Comparison of ENCODE assay signal across 19 mouse cellular contexts in the genomic region with DNA sequence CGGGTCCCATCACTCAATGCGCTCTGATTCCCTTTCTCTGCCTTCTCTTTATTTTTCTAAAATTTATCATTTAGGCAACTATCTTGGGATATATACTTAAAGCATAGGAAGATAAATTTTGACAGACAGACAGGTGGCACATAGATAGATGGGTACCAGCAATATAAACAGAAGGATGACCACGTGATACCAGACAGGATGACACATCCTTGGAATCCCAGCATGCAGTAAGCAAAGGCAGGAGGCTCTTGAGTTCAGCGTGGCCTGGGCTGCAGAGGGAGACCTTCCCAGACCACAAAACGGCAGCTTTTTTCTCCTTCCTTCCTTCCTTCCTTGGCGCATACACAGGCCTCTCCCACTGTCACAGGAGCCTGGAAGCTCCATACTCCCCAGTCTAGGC. TPM values are rescaled to one million over a fixed set of nuclear protein-coding genes. Genes with fewer than 3 reads are reported as not detected.
A peak's percentile ranks its signal among the peaks of the same experiment; 100 is the strongest.
DNase-seq lines count a peak whose midpoint lies in the region; ATAC-seq and TF ChIP-seq lines count a peak whose summit lies in the region.
"Had no signal": no experiment of that assay in that cellular context is flagged by ENCODE, and none has a peak within 500 bp of the region (broad histone marks: within the 10 kb centered on the region; RNA-seq: fewer than 3 reads in every experiment).

No protein-coding gene starts in this region.

- peaks cover 12% of the 10 kb centered on the region for H3K79me3 ChIP-seq in C2C12 (ENCODE audit: low read depth)

- TF ChIP-seq EP300 in MEL (IDR thresholded peaks at IDR 0.05; ENCODE audit: low read depth in 1 of 2, low read length in 2 of 2) = no peak

- ATAC-seq in liver, embryonic 13.5 days (ENCODE audit: low read depth) = no peak
- ATAC-seq: CD4-positive, CD25-positive, alpha-beta regulatory T cell, adult 4 months; forebrain, embryonic 13.5 days; forebrain, embryonic 15.5 days; forebrain, postnatal 0 days had no signal

- no peak overlapping the region for H3K4me2 ChIP-seq in liver, embryonic 13.5 days
- H3K4me2 ChIP-seq: embryonic facial prominence, embryonic 12.5 days; forebrain, embryonic 13.5 days; forebrain, embryonic 15.5 days had no signal

- H3K27me3 ChIP-seq in liver, embryonic 13.5 days = peaks cover 3% of the 10 kb centered on the region; the same call in 1 of the 2 replicates
- H3K27me3 ChIP-seq in C2C12 (ENCODE audit: control insufficient read depth, insufficient read depth, insufficient read length) (peaks cover 11% of the 10 kb centered on the region), MEL (ENCODE audit: control insufficient read depth in 1 of 2, insufficient read depth in 2 of 2, low read length in 2 of 2) (no peaks in the 10 kb centered on the region)
- H3K27me3 ChIP-seq: forebrain, embryonic 15.5 days had no signal

- H3K79me2 ChIP-seq in C2C12 (ENCODE audit: control insufficient read depth, insufficient read depth) (peaks cover 15% of the 10 kb centered on the region), MEL (ENCODE audit: control insufficient read depth, insufficient read depth, low read length, poor library complexity) (peaks cover 13% of the 10 kb centered on the region)

- no peak for DNase-seq in liver, embryonic 13.5 days
- DNase-seq in liver (no peak), MEL (ENCODE audit: low read depth, low spot score) (no peak)
- no peak for DNase-seq in right cerebral cortex, postnatal 36 days (ENCODE audit: low spot score in 2 of 2)
- DNase-seq in lung, adult 2 months = no peak
- DNase-seq: adrenal gland, adult 2 months; adrenal gland, postnatal 25 days; cerebellum, adult 11-12 months had no signal

- no peaks in the 10 kb centered on the region for H3K9me3 ChIP-seq in liver, embryonic 13.5 days (replicated peaks)
- H3K9me3 ChIP-seq in MEL (replicated peaks; ENCODE audit: insufficient read depth, low read length) = no peaks in the 10 kb centered on the region
- H3K9me3 ChIP-seq: embryonic facial prominence, embryonic 10.5 days; embryonic facial prominence, embryonic 12.5 days; forebrain, embryonic 13.5 days; forebrain, embryonic 15.5 days; G1E had no signal

- no peak overlapping the region for H3ac ChIP-seq in C2C12 (ENCODE audit: control insufficient read depth, insufficient read length, low read depth)

- H3K27ac ChIP-seq in liver, embryonic 13.5 days = peak overlapping the region; percentile 90
- H3K27ac ChIP-seq in MEL (ENCODE audit: control insufficient read depth, low read depth, low read length) = peak overlapping the region; percentile 92
- H3K27ac ChIP-seq: embryonic facial prominence, embryonic 10.5 days; embryonic facial prominence, embryonic 12.5 days; forebrain, embryonic 13.5 days; forebrain, embryonic 15.5 days had no signal

- peaks cover 75% of the 10 kb centered on the region for H3K4me1 ChIP-seq in liver, embryonic 13.5 days (replicated peaks)
- peaks cover 3 to 45% of the 10 kb centered on the region in 2 experiments; a peak in 3 of 4 replicates for H3K4me1 ChIP-seq in MEL (ENCODE audit: control insufficient read depth in 1 of 2, insufficient read depth in 2 of 2, low read length in 2 of 2)
- no peaks in the 10 kb centered on the region; the same call in 1 of the 2 replicates for H3K4me1 ChIP-seq in lung, adult 2 months (ENCODE audit: control insufficient read depth, insufficient read depth, low read length)

- no peak overlapping the region for H3K9ac ChIP-seq in liver, embryonic 13.5 days
- peak overlapping the region; percentile 31 for H3K9ac ChIP-seq in MEL (ENCODE audit: control insufficient read depth, low read depth, low read length, poor library complexity, severe bottlenecking)
- H3K9ac ChIP-seq: embryonic facial prominence, embryonic 12.5 days; forebrain, embryonic 13.5 days; forebrain, embryonic 15.5 days; forebrain, postnatal 0 days had no signal

- TF ChIP-seq CTCF in C2C12 (IDR thresholded peaks at IDR 0.05; ENCODE audit: control insufficient read depth, insufficient read depth, insufficient read length) (no peak), MEL (IDR thresholded peaks at IDR 0.05 in 2 of 3, conservative IDR thresholded peaks at IDR 0.05 in 1 of 3; ENCODE audit: control insufficient read depth in 1 of 3, insufficient read depth in 1 of 3, low read depth in 2 of 3, low read length in 3 of 3, poor library complexity in 1 of 3, severe bottlenecking in 1 of 3) (no peak)
- no peak for TF ChIP-seq CTCF in lung, adult 2 months (IDR thresholded peaks at IDR 0.05; ENCODE audit: insufficient read depth, low read length)

- peaks cover 6% of the 10 kb centered on the region for H3K36me3 ChIP-seq in liver, embryonic 13.5 days
- peaks cover 11% of the 10 kb centered on the region for H3K36me3 ChIP-seq in C2C12 (ENCODE audit: control insufficient read depth, insufficient read depth)
- peaks cover 6 to 33% of the 10 kb centered on the region in 2 experiments for H3K36me3 ChIP-seq in MEL (ENCODE audit: control insufficient read depth in 1 of 2, insufficient read depth in 2 of 2, low read length in 2 of 2)

- TF ChIP-seq POLR2A in MEL (IDR thresholded peaks at IDR 0.05; ENCODE audit: control insufficient read depth in 1 of 2, insufficient read depth in 1 of 2, low read depth in 1 of 2, low read length in 2 of 2, poor library complexity in 1 of 2) = no peak
- no peak for TF ChIP-seq POLR2A in lung, adult 2 months (IDR thresholded peaks at IDR 0.05; ENCODE audit: borderline replicate concordance, extremely low read depth, low read depth, low read length)

- WGBS in liver, embryonic 13.5 days (ENCODE audit: insufficient replicate concordance) = 55% methylated on average over 6 of the region's 6 CpGs
- WGBS in lung, adult 2 months = 51% methylated on average over 6 of the region's 6 CpGs

- H3K4me3 ChIP-seq in liver, embryonic 13.5 days (replicated peaks) = no peak overlapping the region
- H3K4me3 ChIP-seq in C2C12 (ENCODE audit: insufficient read depth, poor library complexity, severe bottlenecking) (no peak overlapping the region), MEL (ENCODE audit: control insufficient read depth in 1 of 2, insufficient read depth in 1 of 2, low read depth in 2 of 2, low read length in 2 of 2) (no peak overlapping the region)
- no peak overlapping the region for H3K4me3 ChIP-seq in lung, adult 2 months (replicated peaks; ENCODE audit: extremely low read depth, low read depth, low read length)
- H3K4me3 ChIP-seq: embryonic facial prominence, embryonic 10.5 days; embryonic facial prominence, embryonic 12.5 days; forebrain, embryonic 13.5 days; forebrain, embryonic 15.5 days had no signal

- TF ChIP-seq RAD21 in MEL (IDR thresholded peaks at IDR 0.05; ENCODE audit: low read depth, low read length) = no peak

TF ChIP-seq in C2C12, 6 proteins besides CTCF, POLR2A, EP300 and RAD21 (continues in another document):
- TF ChIP-seq MAX (IDR thresholded peaks at IDR 0.05) (no peak), MYOG (IDR thresholded peaks at IDR 0.05; ENCODE audit: control insufficient read depth, extremely low read depth, insufficient read length) (no peak), FOSL1 (IDR thresholded peaks at IDR 0.05; ENCODE audit: insufficient read depth, low read length, poor library complexity, severe bottlenecking) (no peak), MYOD1 (IDR thresholded peaks at IDR 0.05; ENCODE audit: control insufficient read depth, insufficient read length, low read depth) (peak; percentile 16), CEBPB (IDR thresholded peaks at IDR 0.05; ENCODE audit: low read depth) (no peak)

TF ChIP-seq in MEL, 35 proteins besides CTCF, POLR2A, EP300 and RAD21:
- TF ChIP-seq USF1 (IDR thresholded peaks at IDR 0.05; ENCODE audit: low read depth, low read length) (peak; percentile 53; the same call in 1 of the 2 replicates), MAFK (IDR thresholded peaks at IDR 0.05; ENCODE audit: borderline replicate concordance, low read depth, low read length) (no peak)

RNA-seq across cellular contexts. Expression of gene Rpl26, which starts 3.5 kb away (rescaled TPM):
- polyA plus RNA-seq in liver, embryonic 13.5 days (2015; fragmentation: Nextera tagmentation; extraction: Ambion mirVana) = 881 and 895 TPM in 2 replicates
- 625 TPM for polyA plus RNA-seq in C2C12 (2012; fragmentation: generic; extraction: Trizol)
- 5,179 and 5,512 TPM in 2 replicates for total RNA-seq in MEL (2012; rRNA removed)
- polyA plus RNA-seq in MEL (2012; ENCODE audit: insufficient read depth in 1 of 2, insufficient read length in 2 of 2, low read depth in 1 of 2, low replicate concordance in 2 of 2, missing spikeins in 1 of 2) = 1,000 to 10,000 TPM in 1 of 2 experiments, not detected in 1; 3,167 TPM
- polyA plus RNA-seq in lung, adult 2 months (2012; rRNA removed) = 469 and 674 TPM in 2 replicates

RNA-seq across cellular contexts. Expression of gene Rnf222, which starts 9.5 kb away (rescaled TPM):
- 0.08 and 0.09 TPM in 2 replicates for polyA plus RNA-seq in liver, embryonic 13.5 days (2015; fragmentation: Nextera tagmentation; extraction: Ambion mirVana)
- polyA plus RNA-seq in C2C12 (2012; fragmentation: generic; extraction: Trizol) (not detected), MEL (2012; ENCODE audit: insufficient read depth in 1 of 2, insufficient read length in 2 of 2, low read depth in 1 of 2, low replicate concordance in 2 of 2, missing spikeins in 1 of 2) (under 1 TPM in 1 of 2 experiments, not detected in 1; 0.28 TPM)
- 0.23 TPM in 2 replicates for total RNA-seq in MEL (2012; rRNA removed)
- 0.14 and 1.4 TPM in 2 replicates for polyA plus RNA-seq in lung, adult 2 months (2012; rRNA removed)
- total RNA-seq: CH12.LX had no signal
- polyA plus RNA-seq: CD4-positive, CD25-positive, alpha-beta regulatory T cell, adult 4 months; embryonic facial prominence, embryonic 10.5 days; forebrain, embryonic 11.5 days; forebrain, embryonic 15.5 days; forebrain, postnatal 0 days; G1E had no signal

RNA-seq across cellular contexts. Expression of gene Ndel1, which starts 26.2 kb away (rescaled TPM):
- polyA plus RNA-seq in liver, embryonic 13.5 days (2015; fragmentation: Nextera tagmentation; extraction: Ambion mirVana) = 35.5 and 40.0 TPM in 2 replicates
- polyA plus RNA-seq in C2C12 (2012; fragmentation: generic; extraction: Trizol) = 27.9 TPM
- 59.6 and 70.7 TPM in 2 replicates for total RNA-seq in MEL (2012; rRNA removed)
- polyA plus RNA-seq in MEL (2012; ENCODE audit: insufficient read depth in 1 of 2, insufficient read length in 2 of 2, low read depth in 1 of 2, low replicate concordance in 2 of 2, missing spikeins in 1 of 2) = 10 to 100 TPM; 55.0 to 61.2 TPM
- 74.3 and 75.3 TPM in 2 replicates for polyA plus RNA-seq in lung, adult 2 months (2012; rRNA removed)

RNA-seq across cellular contexts. Expression of gene Odf4, which starts 29.0 kb away (rescaled TPM):
- polyA plus RNA-seq in liver, embryonic 13.5 days (2015; fragmentation: Nextera tagmentation; extraction: Ambion mirVana) = not detected in 2 replicates
- polyA plus RNA-seq in C2C12 (2012; fragmentation: generic; extraction: Trizol) (not detected), MEL (2012; ENCODE audit: insufficient read depth in 1 of 2, insufficient read length in 2 of 2, low read depth in 1 of 2, low replicate concordance in 2 of 2, missing spikeins in 1 of 2) (not detected)
- not detected in 2 replicates for total RNA-seq in MEL (2012; rRNA removed)
- 0.19 and 0.25 TPM in 2 replicates for polyA plus RNA-seq in lung, adult 2 months (2012; rRNA removed)
- total RNA-seq: adrenal gland, adult 2 months; CH12.LX; G1E had no signal
- polyA plus RNA-seq: adrenal gland, adult 2 months; CD4-positive, CD25-positive, alpha-beta regulatory T cell, adult 4 months; embryonic facial prominence, embryonic 10.5 days; embryonic facial prominence, embryonic 12.5 days; embryonic facial prominence, embryonic 14.5 days; forebrain, embryonic 11.5 days; G1E had no signal

RNA-seq across cellular contexts. Expression of gene Arhgef15, which starts 59.4 kb away (rescaled TPM):
- 1.4 and 1.5 TPM in 2 replicates for polyA plus RNA-seq in liver, embryonic 13.5 days (2015; fragmentation: Nextera tagmentation; extraction: Ambion mirVana)
- 0.25 TPM for polyA plus RNA-seq in C2C12 (2012; fragmentation: generic; extraction: Trizol)
- 0.23 TPM in 1 of 2 replicates, not detected in the other for total RNA-seq in MEL (2012; rRNA removed)
- under 1 TPM in 1 of 2 experiments, not detected in 1; 0.74 TPM for polyA plus RNA-seq in MEL (2012; ENCODE audit: insufficient read depth in 1 of 2, insufficient read length in 2 of 2, low read depth in 1 of 2, low replicate concordance in 2 of 2, missing spikeins in 1 of 2)
- 359 and 419 TPM in 2 replicates for polyA plus RNA-seq in lung, adult 2 months (2012; rRNA removed)
- polyA plus RNA-seq: G1E had no signal
